Mouse (Mus musculus) liver, embryonic 16.5 days (tissue): ENCODE data around the gene Ankrd13b. TPM values are rescaled to one million over a fixed set of nuclear protein-coding genes. Genes with fewer than 3 reads are reported as not detected.

Source experiments
- ATAC-seq: fragments of 200-750 bp; cut with Nextera tagmentation; 2 replicates; pipeline ENCODE4 v1.8.0; 2017; ENCODE audit warnings: low read depth, mild to moderate bottlenecking, moderate number of reproducible peaks, moderate library complexity
- H3K27ac ChIP-seq: fragments of 300-500 bp; sonication (generic); 2 replicates; pipeline ENCODE4 v1.5.1; 2014; ENCODE audit warnings: mild to moderate bottlenecking, low read length
- H3K27me3 ChIP-seq: fragments of 300-500 bp; sonication (generic); 2 replicates; pipeline ENCODE4 v1.6.1; 2014; ENCODE audit warnings: low read depth, low read length, mixed read lengths; ENCODE audit not compliant: control insufficient read depth, insufficient read depth
- H3K36me3 ChIP-seq: fragments of 300-500 bp; sonication (generic); 2 replicates; pipeline ENCODE4 v1.6.1; 2014; ENCODE audit warnings: mild to moderate bottlenecking; ENCODE audit not compliant: control insufficient read depth, insufficient read depth
- H3K4me1 ChIP-seq: fragments of 300-500 bp; sonication (generic); 2 replicates; pipeline ENCODE4 v1.6.1; 2014; ENCODE audit warnings: low read depth, low read length, mixed read lengths; ENCODE audit not compliant: control insufficient read depth
- H3K4me2 ChIP-seq: fragments of 300-500 bp; sonication (generic); 2 replicates; pipeline ENCODE4 v1.6.1; 2014; ENCODE audit warnings: low read depth, low read length, mixed read lengths
- H3K4me3 ChIP-seq: fragments of 300-500 bp; sonication (generic); 2 replicates; pipeline ENCODE4 v1.5.1; 2014; ENCODE audit warnings: low read depth, mild to moderate bottlenecking, low read length
- H3K9ac ChIP-seq: fragments of 300-500 bp; sonication (generic); 2 replicates; pipeline ENCODE4 v1.6.1; 2014; ENCODE audit warnings: low read depth, low read length
- H3K9me3 ChIP-seq: fragments of 300-500 bp; sonication (generic); replicated peaks from 2 replicates; pipeline ENCODE4 v1.6.1; 2016; ENCODE audit warnings: low read length; ENCODE audit not compliant: control insufficient read depth
- WGBS: fragments of 180-500 bp; shearing (Covaris S2); extraction: QIAGEN DNeasy Blood & Tissue Kit; methylation state at CpG from one replicate; pipeline ENCODE4 v1.1.7; 2014; ENCODE audit not compliant: insufficient replicate concordance; 5-methylcytosine and 5-hydroxymethylcytosine counted together
- polyA plus RNA-seq: library from polyadenylated mRNA; unstranded; fragments of >200 nt; fragmentation: Nextera tagmentation; extraction: Ambion mirVana; gene quantifications from 2 replicates; pipeline ENCODE4 v1.2.1, GENCODE M21; 2015

The Ankrd13b gene
- polyA plus RNA-seq, 1 experiment from 2014 or later, result 0.41 TPM

DNA sequence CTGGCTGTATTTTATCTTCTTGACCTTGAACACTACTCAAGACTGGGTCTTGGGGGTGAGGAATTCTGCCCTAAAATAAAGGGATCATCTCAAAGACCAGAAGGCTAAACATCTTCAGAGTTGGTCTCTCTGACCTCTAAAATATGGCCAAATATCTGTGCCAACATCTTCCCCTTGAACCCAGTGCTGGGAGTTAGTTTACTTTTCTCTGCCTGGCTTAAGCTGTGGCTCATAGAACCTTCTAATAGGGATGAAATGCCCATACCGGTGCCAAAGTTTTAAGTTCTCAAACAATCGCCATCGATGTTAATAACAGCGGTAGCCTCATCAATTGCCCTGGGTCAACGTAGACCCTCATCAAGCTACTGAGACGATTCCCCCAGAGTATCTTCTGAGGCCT is 27.6 kb downstream of the Ankrd13b start:
- WGBS, result under 1% methylated on average over 6 of the region's 6 CpGs
- H3K27me3 ChIP-seq, result peaks cover 52% of the 10 kb centered on the region
- H3K9me3 ChIP-seq, result no peaks in the 10 kb centered on the region

DNA sequence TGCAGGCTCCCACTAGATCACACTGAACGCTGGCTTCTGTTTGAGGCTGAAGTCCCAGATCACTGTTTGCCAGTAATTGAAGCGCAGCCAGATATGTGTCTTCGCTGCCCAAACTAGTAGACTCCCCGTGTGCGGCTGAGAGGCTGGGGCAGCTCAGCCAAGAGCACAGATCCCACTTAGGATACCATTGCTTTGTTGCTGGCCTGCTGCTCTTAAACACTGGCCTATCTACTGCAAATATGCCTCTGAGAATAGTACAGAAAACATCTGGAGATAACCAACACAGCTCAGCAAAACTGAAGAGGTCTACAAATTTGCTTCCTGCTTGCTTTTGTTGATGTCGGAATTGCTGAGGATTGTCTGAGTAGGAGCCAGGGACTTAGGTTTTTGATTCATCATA is 32.6 kb downstream of the Ankrd13b start:
- Histone ChIP-seq H3K27ac (no peak overlapping the region), H3K4me2 (no peak overlapping the region), H3K4me3 (no peak overlapping the region), H3K4me1 (no peaks in the 10 kb centered on the region), H3K9me3 (no peaks in the 10 kb centered on the region), H3K27me3 (peaks cover 12% of the 10 kb centered on the region), H3K9ac (no peak overlapping the region), H3K36me3 (0 out of 2 replicates have a peak, but pooled peaks cover 6% of the 10 kb centered on the region)
- no peak for ATAC-seq
- WGBS, result 68% methylated on average over 6 of the region's 6 CpGs

More for the DNA sequence above, 27.6 kb downstream of the Ankrd13b start:
- Histone ChIP-seq H3K27ac (no peak overlapping the region), H3K36me3 (no peaks in the 10 kb centered on the region), H3K4me3 (peak overlapping the region; percentile 56), H3K9ac (no peak overlapping the region), H3K4me2 (peak overlapping the region; percentile 82), H3K4me1 (peaks cover 7% of the 10 kb centered on the region)
- ATAC-seq, result no peak

DNA sequence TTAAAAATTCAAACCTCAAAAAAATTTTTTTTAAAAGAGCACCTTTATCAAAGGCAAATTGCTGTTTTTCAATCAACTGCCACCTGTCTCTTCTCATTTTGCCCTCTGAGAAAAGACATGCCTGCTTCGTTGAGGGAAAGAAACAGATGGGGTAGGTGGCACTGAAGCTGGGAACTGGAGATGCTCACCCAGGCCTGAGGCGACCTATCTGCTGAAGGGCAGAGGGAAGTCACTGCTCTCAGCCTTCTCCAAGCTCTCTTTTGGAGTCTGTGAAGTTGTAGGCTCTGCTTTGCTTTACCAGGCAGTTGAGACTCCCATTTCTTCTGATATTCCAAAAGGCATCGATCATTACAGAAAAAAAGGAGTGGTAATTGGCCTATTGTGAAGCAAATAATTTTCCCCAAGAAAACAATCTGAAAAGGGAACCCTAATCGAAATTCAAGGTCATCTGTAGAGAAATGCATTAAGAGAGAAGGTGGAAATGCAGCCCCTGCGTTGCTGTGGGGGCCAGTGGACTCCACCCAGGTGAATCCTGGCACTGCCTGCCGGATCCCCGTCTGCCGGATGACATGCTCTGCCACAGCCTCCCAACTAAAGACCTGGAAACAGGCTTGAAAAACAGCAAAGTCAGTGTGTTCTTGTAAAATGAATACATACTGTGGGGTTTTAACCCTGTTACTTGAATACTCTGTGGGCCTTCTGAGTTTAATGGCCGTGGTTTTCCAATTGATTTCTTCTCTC is 33.5 kb downstream of the Ankrd13b start:
- no peak overlapping the region for H3K4me2 ChIP-seq
- 0 out of 2 replicates have a peak, but pooled peaks cover 6% of the 10 kb centered on the region for H3K36me3 ChIP-seq
- no peak overlapping the region for H3K9ac ChIP-seq
- no peaks in the 10 kb centered on the region for H3K4me1 ChIP-seq
- 78% methylated on average over 9 of the region's 9 CpGs for WGBS
- no peaks in the 10 kb centered on the region for H3K9me3 ChIP-seq
- H3K27me3 ChIP-seq, result peaks cover 3% of the 10 kb centered on the region
- no peak overlapping the region for H3K27ac ChIP-seq
- no peak overlapping the region for H3K4me3 ChIP-seq
- no peak for ATAC-seq

DNA sequence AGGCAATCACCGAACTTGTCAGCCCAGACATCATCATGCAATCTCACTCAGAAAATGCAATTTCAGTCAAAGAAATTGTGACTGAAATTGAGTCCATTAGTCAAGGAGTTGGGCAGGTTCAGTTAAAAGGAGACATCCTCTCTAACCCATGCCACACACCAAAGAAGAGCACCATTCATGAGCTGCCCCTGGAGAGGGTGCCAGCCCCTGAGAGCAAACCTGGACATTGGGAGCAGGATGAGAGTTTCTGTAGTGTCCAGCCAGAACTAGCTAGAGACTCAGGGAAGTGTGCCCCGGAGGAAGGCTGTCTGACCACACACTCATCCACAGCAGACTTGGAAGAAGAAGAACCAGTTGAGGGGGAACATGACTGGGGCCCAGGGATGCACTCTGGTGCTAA is 36.1 kb downstream of the Ankrd13b start:
- no peak overlapping the region for H3K9ac ChIP-seq
- no peak overlapping the region for H3K4me3 ChIP-seq
- H3K27me3 ChIP-seq, result no peaks in the 10 kb centered on the region
- H3K36me3 ChIP-seq, result peaks cover 6% of the 10 kb centered on the region; the same call in 1 of the 2 replicates
- H3K27ac ChIP-seq, result no peak overlapping the region
- H3K9me3 ChIP-seq, result no peaks in the 10 kb centered on the region
- 90% methylated on average over 2 of the region's 2 CpGs for WGBS
- no peak for ATAC-seq
- H3K4me2 ChIP-seq, result no peak overlapping the region
- no peaks in the 10 kb centered on the region for H3K4me1 ChIP-seq

DNA sequence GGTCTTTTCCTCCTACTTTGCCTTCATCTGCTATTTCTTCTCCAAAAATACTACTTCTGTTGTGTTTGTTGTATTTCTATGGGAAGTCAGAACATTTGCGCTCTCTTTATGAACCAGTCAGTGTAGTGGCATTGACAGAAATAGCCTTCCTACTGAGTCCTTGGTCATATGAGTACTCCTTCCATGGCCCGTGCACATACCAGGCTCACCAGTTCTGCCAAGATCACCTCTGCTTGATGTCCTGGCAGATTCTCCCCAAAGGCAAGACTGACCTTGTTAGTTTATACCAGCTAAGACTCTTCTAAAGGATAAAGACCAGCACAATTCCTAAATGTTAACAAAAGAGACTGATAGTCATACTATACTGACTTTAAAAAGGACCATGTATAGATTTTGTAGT is 37.8 kb downstream of the Ankrd13b start:
- Histone ChIP-seq H3K4me1 (peaks cover 2% of the 10 kb centered on the region; the same call in 1 of the 2 replicates), H3K4me2 (no peak overlapping the region), H3K4me3 (no peak overlapping the region), H3K27ac (no peak overlapping the region), H3K36me3 (peaks cover 6% of the 10 kb centered on the region; the same call in 1 of the 2 replicates), H3K27me3 (no peaks in the 10 kb centered on the region), H3K9me3 (no peaks in the 10 kb centered on the region), H3K9ac (no peak overlapping the region)
- 84% methylated on average over 2 of the region's 2 CpGs for WGBS
- no peak for ATAC-seq

- ATAC-seq, result no peak
- Histone ChIP-seq H3K36me3 (peaks cover 2% of the 10 kb centered on the region; the same call in 1 of the 2 replicates), H3K27me3 (no peaks in the 10 kb centered on the region), H3K9me3 (no peaks in the 10 kb centered on the region), H3K4me2 (no peak overlapping the region), H3K4me1 (peaks cover 15% of the 10 kb centered on the region), H3K4me3 (no peak overlapping the region), H3K9ac (no peak overlapping the region), H3K27ac (no peak overlapping the region)
- WGBS, result 79% methylated on average over 7 of the region's 7 CpGs
These were observed 40.3 kb downstream of the Ankrd13b start for GRCm38 (mm10) chr11:77449224-77449623.

GRCm38 (mm10) chr11:77446628-77447041 is 42.8 kb downstream of the Ankrd13b start:
- H3K4me2 ChIP-seq, result no peak overlapping the region

GRCm38 (mm10) chr11:77444939-77445338 is 44.5 kb downstream of the Ankrd13b start:
- Histone ChIP-seq H3K4me3 (no peak overlapping the region), H3K36me3 (no peaks in the 10 kb centered on the region; the same call in 1 of the 2 replicates), H3K9ac (no peak overlapping the region), H3K27ac (no peak overlapping the region), H3K27me3 (no peaks in the 10 kb centered on the region), H3K4me2 (no peak overlapping the region), H3K4me1 (peaks cover 15% of the 10 kb centered on the region), H3K9me3 (no peaks in the 10 kb centered on the region)
- ATAC-seq, result no peak
- 44% methylated on average over 2 of the region's 2 CpGs for WGBS

More at GRCm38 (mm10) chr11:77446628-77447041, 42.8 kb downstream of the Ankrd13b start:
- Histone ChIP-seq H3K36me3 (no peaks in the 10 kb centered on the region; the same call in 1 of the 2 replicates), H3K27ac (no peak overlapping the region; the same call in 1 of the 2 replicates), H3K27me3 (no peaks in the 10 kb centered on the region), H3K4me3 (no peak overlapping the region), H3K9ac (no peak overlapping the region), H3K9me3 (no peaks in the 10 kb centered on the region), H3K4me1 (peaks cover 15% of the 10 kb centered on the region)
- WGBS, result 9% methylated on average over 6 of the region's 6 CpGs
- peak; percentile 85 for ATAC-seq
